Mouse (Mus musculus): ENCODE results near the gene Vsig8. TPM values are rescaled to one million over a fixed set of nuclear protein-coding genes. Genes with fewer than 3 reads are reported as not detected.

The Vsig8 gene
- total RNA-seq (2021) = not detected
- long read RNA-seq, experiment 1 = 0 reads
- long read RNA-seq, experiment 2 = 0 reads

GRCm38 (mm10) chr1:172555638-172556037 lies at the start of gene Vsig8:
Gene Vsig8 (plus strand): TSS chr1:172555938.
- no peak for DNase-seq

GRCm38 (mm10) chr1:172507001-172507400 lies 48.7 kb upstream of the Vsig8 start:
- no peak for DNase-seq

- DNase-seq = no peak
Observed at GRCm38 (mm10) chr1:172507701-172508100, 48.0 kb upstream of the Vsig8 start.

GRCm38 (mm10) chr1:172508172-172508571 lies 47.6 kb upstream of the Vsig8 start:
- DNase-seq = no peak

GRCm38 (mm10) chr1:172509235-172509634 lies 46.5 kb upstream of the Vsig8 start:
- DNase-seq = no peak

- no peak for DNase-seq
Observed at GRCm38 (mm10) chr1:172509983-172510382, 45.8 kb upstream of the Vsig8 start.

GRCm38 (mm10) chr1:172510421-172510972 lies 45.2 kb upstream of the Vsig8 start:
- no peak for DNase-seq

- DNase-seq = peak; percentile 61
Observed at GRCm38 (mm10) chr1:172512962-172513361, 42.8 kb upstream of the Vsig8 start.

GRCm38 (mm10) chr1:172513525-172514212 lies 42.1 kb upstream of the Vsig8 start:
- peak; percentile 60 for DNase-seq

- DNase-seq = no peak
Observed at GRCm38 (mm10) chr1:172514213-172514529, 41.6 kb upstream of the Vsig8 start.

- DNase-seq = no peak
Observed at GRCm38 (mm10) chr1:172514551-172515268, 41.0 kb upstream of the Vsig8 start.

- no peak for DNase-seq
Observed at GRCm38 (mm10) chr1:172515396-172515795, 40.3 kb upstream of the Vsig8 start.

GRCm38 (mm10) chr1:172518013-172518412 lies 37.7 kb upstream of the Vsig8 start:
- DNase-seq = no peak

GRCm38 (mm10) chr1:172519644-172520043 lies 36.1 kb upstream of the Vsig8 start:
- DNase-seq = no peak

- peak; percentile 83 for DNase-seq
Observed at GRCm38 (mm10) chr1:172520576-172521440, 34.9 kb upstream of the Vsig8 start, which contains the start of gene Cfap45. Gene Cfap45 (plus strand): TSS chr1:172520801.

- DNase-seq = no peak
Observed at GRCm38 (mm10) chr1:172522524-172522923, 33.2 kb upstream of the Vsig8 start.

- no peak for DNase-seq
Observed at GRCm38 (mm10) chr1:172523699-172524101, 32.0 kb upstream of the Vsig8 start.

GRCm38 (mm10) chr1:172525027-172525764 lies 30.5 kb upstream of the Vsig8 start:
- peak; percentile 51 for DNase-seq

- no peak for DNase-seq
Observed at GRCm38 (mm10) chr1:172525971-172526370, 29.8 kb upstream of the Vsig8 start.

GRCm38 (mm10) chr1:172526380-172527081 lies 29.2 kb upstream of the Vsig8 start:
- no peak for DNase-seq

GRCm38 (mm10) chr1:172527431-172527830 lies 28.3 kb upstream of the Vsig8 start:
- no peak for DNase-seq

Data from gastrocnemius, postnatal 25 days (tissue).